Mouse (Mus musculus) heart, embryonic 16.5 days (tissue): Measurements from ENCODE around the gene Ceacam10. TPM values are rescaled to one million over a fixed set of nuclear protein-coding genes. Genes with fewer than 3 reads are reported as not detected.

Source experiments
- ATAC-seq: fragments of 200-750 bp; cut with Nextera tagmentation; replicated peaks from 2 replicates; pipeline ENCODE4 v1.8.0; 2017; ENCODE audit warnings: moderate number of reproducible peaks; ENCODE audit not compliant: insufficient read depth, low FRiP score; ENCODE audit errors: extremely low read depth
- H3K27ac ChIP-seq: fragments of 300-500 bp; sonication (generic); 2 replicates; pipeline ENCODE4 v1.5.1; 2014; ENCODE audit warnings: mild to moderate bottlenecking, low read length, control low read depth, moderate library complexity
- H3K27me3 ChIP-seq: fragments of 300-500 bp; sonication (generic); 2 replicates; pipeline ENCODE4 v1.6.1; 2014; ENCODE audit warnings: low read length, mixed read lengths; ENCODE audit not compliant: control insufficient read depth, insufficient read depth
- H3K36me3 ChIP-seq: fragments of 300-500 bp; sonication (generic); 2 replicates; pipeline ENCODE4 v1.6.1; 2014; ENCODE audit not compliant: control insufficient read depth, insufficient read depth
- H3K4me1 ChIP-seq: fragments of 300-500 bp; sonication (generic); 2 replicates; pipeline ENCODE4 v1.6.1; 2014; ENCODE audit warnings: low read length, mixed read lengths; ENCODE audit not compliant: control insufficient read depth, insufficient read depth
- H3K4me2 ChIP-seq: fragments of 300-500 bp; sonication (generic); 2 replicates; pipeline ENCODE4 v1.6.1; 2014; ENCODE audit warnings: low read depth, mild to moderate bottlenecking, control low read depth, low read length
- H3K4me3 ChIP-seq: fragments of 300-500 bp; sonication (generic); 2 replicates; pipeline ENCODE4 v1.5.1; 2014; ENCODE audit warnings: mild to moderate bottlenecking, control low read depth, low read length
- H3K9ac ChIP-seq: fragments of 300-500 bp; sonication (generic); 2 replicates; pipeline ENCODE4 v1.6.1; 2014; ENCODE audit warnings: low read length, control low read depth
- H3K9me3 ChIP-seq: fragments of 300-500 bp; sonication (generic); replicated peaks from 2 replicates; pipeline ENCODE4 v1.6.1; 2016; ENCODE audit warnings: low read length; ENCODE audit not compliant: control insufficient read depth
- WGBS: fragments of 180-500 bp; shearing (Covaris S2); extraction: QIAGEN DNeasy Blood & Tissue Kit; methylation state at CpG from one replicate; pipeline ENCODE4 v1.1.7; 2014; 5-methylcytosine and 5-hydroxymethylcytosine counted together
- polyA plus RNA-seq: library from polyadenylated mRNA; unstranded; fragments of >200 nt; fragmentation: Nextera tagmentation; extraction: Ambion mirVana; gene quantifications from 2 replicates; pipeline ENCODE4 v1.2.1, GENCODE M21; 2015

The Ceacam10 gene
- polyA plus RNA-seq, 1 experiment from 2014 or later: 0.22 TPM

GRCm38 (mm10) chr7:24827181-24827580 is 50.2 kb downstream of the Ceacam10 start:
- Histone ChIP-seq H3K27me3 (no peaks in the 10 kb centered on the region), H3K4me2 (no peak overlapping the region), H3K4me3 (no peak overlapping the region), H3K9me3 (no peaks in the 10 kb centered on the region), H3K36me3 (no peaks in the 10 kb centered on the region), H3K9ac (no peak overlapping the region), H3K27ac (no peak overlapping the region), H3K4me1 (no peaks in the 10 kb centered on the region)
- no peak for ATAC-seq
- 87% methylated on average over 4 of the region's 4 CpGs for WGBS

Other genes with a start within 250 kb of the Ceacam10 start
- 6.1 and 6.8 TPM in 2 replicates for gene Irgq, start 246.5 kb upstream of the Ceacam10 start, polyA plus RNA-seq
- 0.17 TPM in 2 replicates for gene Pinlyp, start 231.1 kb upstream of the Ceacam10 start, polyA plus RNA-seq
- gene Xrcc1, start 230.9 kb upstream of the Ceacam10 start, polyA plus RNA-seq: 79.7 and 91.5 TPM in 2 replicates
- 23.5 and 26.1 TPM in 2 replicates for gene Ethe1, start 189.7 kb upstream of the Ceacam10 start, polyA plus RNA-seq
- 0.87 and 0.96 TPM in 2 replicates for gene Zfp575, start 189.6 kb upstream of the Ceacam10 start, polyA plus RNA-seq
- 0.09 and 0.17 TPM in 2 replicates for gene Phldb3, start 166.4 kb upstream of the Ceacam10 start, polyA plus RNA-seq
- 0.08 TPM in 1 of 2 replicates, not detected in the other for gene Lypd3, start 140.7 kb upstream of the Ceacam10 start, polyA plus RNA-seq
- gene Tex101, start 100.5 kb upstream of the Ceacam10 start, polyA plus RNA-seq: not detected in 2 replicates
- gene BC049730, start 68.0 kb upstream of the Ceacam10 start, polyA plus RNA-seq: not detected in 2 replicates
- gene Gm4763, start 50.3 kb upstream of the Ceacam10 start, polyA plus RNA-seq: not detected in 2 replicates
- gene Cd177, start 16.9 kb upstream of the Ceacam10 start, polyA plus RNA-seq: 0.25 and 0.30 TPM in 2 replicates
- gene Gm9844, start 85.0 kb downstream of the Ceacam10 start, polyA plus RNA-seq: 4.7 and 20.8 TPM in 2 replicates
- not detected in 2 replicates for gene Lypd4, start 92.7 kb downstream of the Ceacam10 start, polyA plus RNA-seq
- not detected in 2 replicates for gene Dmrtc2, start 92.9 kb downstream of the Ceacam10 start, polyA plus RNA-seq
- 1,139 and 1,152 TPM in 2 replicates for gene Rps19, start 107.2 kb downstream of the Ceacam10 start, polyA plus RNA-seq
- gene Cd79a, start 120.2 kb downstream of the Ceacam10 start, polyA plus RNA-seq: 0.36 and 0.38 TPM in 2 replicates
- gene Arhgef1, start 125.7 kb downstream of the Ceacam10 start, polyA plus RNA-seq: 75.4 and 80.9 TPM in 2 replicates
- gene Gm4881, start 167.3 kb downstream of the Ceacam10 start, polyA plus RNA-seq: not detected in 2 replicates
- 270 and 275 TPM in 2 replicates for gene Rabac1, start 195.5 kb downstream of the Ceacam10 start, polyA plus RNA-seq
- gene Atp1a3, start 228.8 kb downstream of the Ceacam10 start, polyA plus RNA-seq: 0.32 and 0.66 TPM in 2 replicates